Mouse (Mus musculus) monocyte, adult 5-6 weeks (primary cell): ENCODE measurements around the gene Gprin3. TPM values are rescaled to one million over a fixed set of nuclear protein-coding genes. Genes with fewer than 3 reads are reported as not detected.
"Not testable (repeated sequence)": the region's sequence is repeated elsewhere in the genome, so short reads cannot be mapped to it uniquely, and the experiment has no call there.

Experiments used
- ATAC-seq: fragments of 153-309, 156-312 bp; replicated peaks from 2 replicates; pipeline ENCODE4 v1.8.0; 2017; ENCODE audit warnings: mild to moderate bottlenecking; ENCODE audit not compliant: low TSS enrichment, insufficient number of reproducible peaks, severe bottlenecking, poor library complexity, low FRiP score
- total RNA-seq: library from RNA; stranded (forward); fragments of 200-1000, 200-491, 200-594 nt; gene quantifications from 3 replicates; pipeline ENCODE4 v1.2.3, GENCODE M21; 2017

The Gprin3 gene
- total RNA-seq, 1 experiment from 2014 or later: 3.7 TPM

DNA sequence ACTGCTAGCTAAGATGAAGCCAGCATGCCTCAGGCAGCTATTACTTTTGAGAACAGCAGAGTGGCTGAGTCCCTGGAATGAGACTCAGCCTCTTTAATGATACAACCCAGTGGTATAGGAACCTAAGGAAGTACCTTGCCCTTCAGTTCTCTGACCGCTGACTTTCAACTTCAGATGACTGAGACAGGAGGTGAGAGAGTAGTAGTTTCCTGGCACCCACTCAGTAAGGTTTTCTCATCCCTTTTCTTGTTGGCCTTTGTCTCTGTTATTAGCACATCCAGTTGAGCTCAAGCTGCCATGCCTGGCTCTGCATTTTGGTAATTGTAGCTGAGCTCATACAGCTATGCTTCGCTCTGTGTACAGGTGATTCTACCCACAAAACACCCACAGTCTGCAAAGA, 62.8 kb downstream of the Gprin3 start:
- no peak for ATAC-seq

DNA sequence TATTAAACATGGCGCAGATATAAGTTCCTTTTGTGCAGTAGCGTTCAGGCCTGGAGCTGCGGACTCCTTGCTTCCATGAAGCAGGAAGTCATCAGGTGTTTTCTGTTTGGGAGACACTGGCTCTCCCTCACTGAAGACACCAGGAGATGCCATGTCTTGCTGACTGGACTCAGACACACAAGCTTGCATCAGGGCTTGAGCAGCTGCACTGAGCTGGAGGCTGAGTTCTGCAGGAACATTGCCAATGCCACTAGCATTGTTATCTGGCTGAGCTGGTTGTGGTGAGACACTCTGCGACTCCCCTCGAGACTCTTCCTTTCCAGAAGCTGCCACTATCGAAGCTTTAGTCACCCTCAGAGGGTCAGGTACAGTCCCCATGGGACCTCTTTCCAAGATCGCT, 71.2 kb downstream of the Gprin3 start:
- no peak for ATAC-seq

DNA sequence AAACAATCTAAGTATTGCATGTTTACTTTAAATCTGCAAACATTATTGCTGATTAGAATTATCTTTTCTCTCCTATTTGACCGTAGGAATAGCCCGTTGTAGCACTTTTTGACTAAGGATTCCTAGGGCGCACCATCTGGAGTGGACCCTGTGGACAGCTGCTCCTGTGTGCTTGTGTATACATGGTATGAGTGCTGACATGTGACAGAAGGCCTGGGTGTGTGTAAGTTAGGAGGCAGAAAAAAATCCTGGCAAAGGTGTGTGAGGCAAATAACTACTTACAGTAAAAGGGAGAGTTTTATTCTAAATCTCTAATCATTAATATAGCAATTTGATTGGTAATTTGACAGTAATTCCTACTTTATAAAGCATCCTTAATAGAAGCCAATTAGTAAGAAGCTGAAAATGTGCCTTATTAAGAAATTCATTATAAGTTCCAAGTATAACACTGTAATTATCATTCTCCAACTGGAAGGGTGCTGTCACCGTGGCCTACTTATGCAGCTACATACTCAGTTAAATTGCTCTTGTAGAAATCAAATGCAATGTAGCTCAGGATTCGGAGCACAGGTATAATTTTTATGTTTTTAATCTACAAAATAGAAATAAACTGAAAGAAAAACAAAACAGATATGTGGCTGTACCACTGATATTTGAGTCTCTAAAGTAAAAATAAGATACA, 74.8 kb downstream of the Gprin3 start:
- no peak for ATAC-seq

DNA sequence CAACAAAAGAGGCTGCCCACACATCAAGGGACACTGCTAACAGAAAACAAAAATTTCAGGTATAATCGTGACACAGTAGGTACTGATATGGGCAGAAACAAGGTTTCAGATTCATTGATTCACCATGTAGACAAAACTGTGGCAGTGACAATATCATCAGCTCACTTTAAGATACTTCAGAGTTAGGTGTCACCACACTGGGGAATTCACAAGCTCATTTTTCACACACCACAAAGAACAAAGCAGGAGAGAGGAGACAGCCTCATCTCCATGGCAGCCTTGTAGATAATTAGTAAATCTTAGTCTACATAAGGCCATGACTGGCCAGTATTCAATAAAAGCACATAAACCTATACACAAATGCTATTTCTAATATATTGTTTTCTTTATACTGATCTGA, 77.4 kb downstream of the Gprin3 start:
- no peak for ATAC-seq

DNA sequence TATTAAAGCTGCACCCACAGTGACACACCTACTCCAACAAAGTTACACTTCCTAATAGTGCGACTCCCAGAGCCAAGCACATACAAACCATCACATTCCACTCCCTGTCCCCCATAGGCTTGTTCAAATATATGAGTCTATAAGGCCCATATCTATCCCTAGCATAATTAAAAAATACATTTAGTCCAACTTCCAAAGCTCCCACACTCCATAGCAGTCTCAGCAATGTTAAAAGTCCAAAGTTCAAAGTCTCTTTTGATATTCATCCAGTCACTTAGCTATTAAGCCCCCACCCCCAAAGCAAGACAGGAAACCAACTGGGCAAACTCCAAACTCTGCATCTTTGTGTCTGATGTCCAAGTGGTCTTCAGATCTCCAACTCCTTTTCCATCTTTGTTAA, 84.9 kb downstream of the Gprin3 start:
- ATAC-seq: no peak

DNA sequence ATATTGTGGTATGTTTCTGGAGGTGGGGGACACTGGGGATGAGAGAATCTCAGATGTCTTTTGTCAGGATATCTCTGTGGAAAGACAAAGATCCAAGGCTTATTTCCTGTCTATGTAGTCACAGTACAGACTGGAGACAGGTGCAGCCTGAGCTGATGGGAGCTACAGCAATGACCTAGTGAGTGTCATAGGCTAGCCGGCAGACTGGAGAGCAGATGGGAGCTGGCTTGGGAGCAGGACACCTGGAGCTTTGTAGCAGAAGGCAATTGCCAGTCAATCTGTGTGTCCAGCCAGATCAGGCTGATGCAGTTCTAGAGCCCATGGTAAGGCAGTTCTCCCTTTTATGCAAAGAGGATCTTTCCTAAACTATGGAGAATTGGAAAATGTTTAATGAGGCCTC, 97.8 kb downstream of the Gprin3 start:
- no peak for ATAC-seq

DNA sequence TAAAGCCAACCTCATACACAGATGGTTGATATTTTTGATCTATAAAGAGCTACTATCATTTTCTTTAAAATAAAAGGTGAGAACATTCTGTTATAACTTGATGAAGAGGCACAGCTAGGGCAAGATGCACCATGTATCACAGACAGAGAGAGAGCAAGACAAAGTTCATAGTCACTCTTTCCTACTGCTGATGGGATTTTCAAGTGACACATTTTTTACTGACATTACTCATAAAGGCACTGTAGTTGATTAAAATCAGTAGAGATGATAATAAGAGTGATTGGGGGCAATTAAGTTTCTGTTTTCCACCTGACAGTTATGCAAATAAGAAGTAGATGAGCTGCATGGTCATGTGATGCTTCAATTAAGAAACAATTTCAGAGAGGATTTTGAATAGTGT, 110.2 kb downstream of the Gprin3 start:
- ATAC-seq: no peak

DNA sequence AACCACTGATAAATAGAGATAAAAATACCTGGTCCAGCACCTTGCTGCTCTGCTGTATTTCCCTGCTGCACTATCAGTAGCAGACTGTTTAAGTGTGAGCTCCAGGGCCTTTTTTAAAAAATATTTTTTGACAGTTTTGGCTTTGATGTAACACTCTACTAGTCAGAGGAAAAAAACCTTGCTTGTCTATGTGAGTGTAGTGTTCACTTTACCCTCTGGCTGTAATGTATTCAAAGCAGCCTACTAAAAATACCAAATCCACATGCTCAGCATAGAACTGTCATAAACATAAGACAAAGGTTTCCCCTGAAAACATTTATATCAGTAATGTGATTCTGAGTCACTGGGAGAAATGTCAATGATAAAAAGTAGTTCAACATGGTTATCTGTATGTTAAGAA, 111.0 kb downstream of the Gprin3 start:
- ATAC-seq: no peak

DNA sequence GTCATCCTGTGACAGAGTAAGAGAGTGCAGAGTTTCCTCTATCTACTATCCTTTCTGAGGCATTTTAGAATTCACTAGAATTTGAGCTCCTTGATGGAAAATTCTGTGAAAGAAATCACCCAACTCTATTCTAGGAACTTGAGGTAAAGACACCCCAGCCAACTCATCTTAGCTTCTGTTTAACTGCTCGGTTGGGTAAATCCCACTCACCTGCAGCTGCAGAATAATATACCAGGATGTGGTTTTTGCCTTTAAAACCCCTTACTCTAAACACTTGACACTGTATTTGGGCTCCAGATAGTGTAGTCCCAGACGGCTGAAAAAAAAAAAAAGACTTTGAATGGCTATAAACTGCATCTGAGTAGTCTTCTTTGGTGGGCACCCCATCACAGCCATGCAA, 112.9 kb downstream of the Gprin3 start:
- no peak for ATAC-seq

DNA sequence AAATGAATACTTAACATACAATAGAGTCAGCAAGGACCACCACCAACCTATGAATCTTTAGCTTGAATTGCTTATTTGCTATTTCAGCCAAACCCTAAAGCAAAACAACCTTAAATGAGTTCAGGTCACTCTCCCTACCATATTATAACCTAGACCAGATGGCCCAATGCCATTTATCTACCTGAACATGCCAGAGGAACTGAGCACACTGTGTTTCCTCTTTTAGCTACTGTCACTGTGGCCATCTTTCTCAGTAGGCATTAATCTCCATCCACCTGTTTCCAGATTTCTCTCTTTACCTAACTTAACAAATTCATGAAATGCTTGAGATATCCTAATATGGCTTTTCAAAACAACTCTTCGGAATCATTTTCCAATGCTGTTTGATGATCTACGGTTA, 114.9 kb downstream of the Gprin3 start:
- no peak for ATAC-seq

DNA sequence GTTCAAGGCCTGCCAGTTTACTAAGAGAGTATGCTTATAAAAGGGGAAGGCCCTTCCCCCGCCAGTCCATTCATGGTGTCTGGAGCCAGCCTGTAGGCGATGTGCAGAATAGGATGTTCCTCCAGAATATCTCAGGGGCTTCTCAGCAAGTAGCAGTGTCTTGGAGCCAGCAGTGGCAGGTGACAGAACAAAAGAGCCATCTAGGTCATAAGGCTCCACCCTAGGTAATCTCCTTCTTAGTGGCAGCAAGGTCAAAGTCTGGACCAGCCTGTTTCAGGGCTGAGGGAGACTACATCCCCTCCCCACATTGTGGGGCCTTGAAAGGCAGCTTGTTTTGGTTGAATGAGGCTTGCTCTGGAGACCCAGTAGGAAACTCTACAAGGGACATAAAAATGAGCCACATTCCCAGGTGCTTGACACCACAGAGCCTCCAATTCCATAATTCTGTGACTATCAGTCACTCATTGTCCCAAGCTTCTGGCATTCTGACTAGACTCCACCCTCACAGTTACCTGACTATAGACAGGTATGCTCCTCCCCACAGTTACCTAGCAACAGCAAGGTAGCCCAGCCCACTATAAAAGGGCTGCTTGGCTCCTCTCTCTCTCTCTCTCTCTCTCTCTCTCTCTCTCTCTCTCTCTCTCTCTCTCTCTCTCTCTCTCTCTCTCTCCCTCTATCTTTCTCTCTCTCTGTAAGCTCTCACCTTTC, 121.7 kb downstream of the Gprin3 start:
- not testable (repeated sequence) for ATAC-seq

DNA sequence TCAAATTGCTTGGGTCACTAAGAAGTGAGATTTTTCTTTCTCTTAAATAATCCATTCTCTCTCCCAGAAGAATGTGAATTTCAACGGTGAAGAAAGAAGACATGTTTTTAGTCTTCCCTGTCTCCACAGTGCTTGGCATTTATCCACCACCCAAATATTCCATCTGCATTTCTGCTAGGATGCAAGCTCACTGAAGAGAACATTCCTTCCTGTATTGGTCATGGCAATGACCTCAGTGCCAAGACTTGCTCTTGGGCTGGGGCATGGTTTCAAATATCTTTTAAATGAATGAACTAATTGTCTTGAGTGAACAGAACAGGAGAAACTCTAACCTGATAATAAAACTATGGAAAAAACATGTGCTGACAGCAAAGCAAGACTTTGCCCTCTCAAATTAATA, 123.1 kb downstream of the Gprin3 start:
- no peak for ATAC-seq

Other genes with a start within 250 kb of the Gprin3 start
- 28.5 to 45.1 TPM (median 43.5 TPM) in 3 replicates for gene Tigd2, start 217.4 kb downstream of the Gprin3 start, total RNA-seq